ENCODE assay signal across 9 mouse cellular contexts in the genomic region with DNA sequence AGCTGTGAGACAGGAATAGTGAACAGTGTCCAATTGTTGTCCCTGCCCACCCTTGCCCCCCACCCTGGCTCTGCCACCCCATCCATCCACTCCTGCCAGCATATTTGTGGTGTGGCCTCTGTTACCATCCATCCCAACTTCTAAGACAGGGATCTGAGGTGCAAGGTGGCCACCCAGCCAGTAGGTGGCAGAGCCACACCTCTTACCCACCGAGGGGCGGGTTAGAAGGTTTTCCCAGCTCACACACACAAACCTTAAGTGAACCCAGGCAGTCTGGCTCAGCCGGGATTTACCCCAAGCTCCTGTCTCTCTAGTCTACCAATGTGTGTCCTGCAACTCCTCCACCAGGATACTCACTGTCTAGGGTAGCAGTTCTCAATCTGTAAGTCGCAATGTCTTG. TPM values are rescaled to one million over a fixed set of nuclear protein-coding genes. Genes with fewer than 3 reads are reported as not detected.
DNase-seq lines count a peak whose midpoint lies in the region; ATAC-seq and TF ChIP-seq lines count a peak whose summit lies in the region.
"Had no signal": no experiment of that assay in that cellular context is flagged by ENCODE, and none has a peak within 500 bp of the region (broad histone marks: within the 10 kb centered on the region; RNA-seq: fewer than 3 reads in every experiment).

No protein-coding gene starts in this region.

- no peak for TF ChIP-seq POLR2A in bone marrow macrophage, adult 2 months (IDR thresholded peaks at IDR 0.05; ENCODE audit: borderline replicate concordance, low read depth, low read length)

- no peaks in the 10 kb centered on the region for H3K36me3 ChIP-seq in midbrain, postnatal 0 days (ENCODE audit: insufficient read depth, low read length)
- H3K36me3 ChIP-seq in midbrain, embryonic 15.5 days (replicated peaks) = no peaks in the 10 kb centered on the region
- H3K36me3 ChIP-seq: heart, embryonic 15.5 days had no signal

- H3K4me3 ChIP-seq in midbrain, postnatal 0 days (ENCODE audit: low read depth, low read length) = no peak overlapping the region
- no peak overlapping the region for H3K4me3 ChIP-seq in midbrain, embryonic 15.5 days
- H3K4me3 ChIP-seq in bone marrow macrophage, adult 2 months (ENCODE audit: insufficient read depth, low read length) = no peak overlapping the region
- H3K4me3 ChIP-seq: heart, embryonic 15.5 days had no signal

- 33% methylated on average over 4 of the region's 4 CpGs for WGBS in midbrain, postnatal 0 days
- WGBS in midbrain, embryonic 15.5 days = 28% methylated on average over 4 of the region's 4 CpGs

- H3K27ac ChIP-seq in midbrain, postnatal 0 days (ENCODE audit: low read depth, low read length) = no peak overlapping the region
- H3K27ac ChIP-seq in midbrain, embryonic 15.5 days = no peak overlapping the region
- no peak overlapping the region for H3K27ac ChIP-seq in bone marrow macrophage, adult 2 months (ENCODE audit: insufficient read depth, low read depth, low read length)
- H3K27ac ChIP-seq: heart, embryonic 15.5 days had no signal

- peak; percentile 67 for TF ChIP-seq CTCF in midbrain, postnatal 0 days (IDR thresholded peaks at IDR 0.05)
- peak; percentile 38 for TF ChIP-seq CTCF in bone marrow macrophage, adult 2 months (IDR thresholded peaks at IDR 0.05; ENCODE audit: low read depth, low read length)

- no peak for ATAC-seq in midbrain, postnatal 0 days (ENCODE audit: low FRiP score)
- ATAC-seq in midbrain, embryonic 15.5 days (replicated peaks) = no peak
- no peak for ATAC-seq in inflammation-experienced regulatory T-cells, adult 6 months

- H3K27me3 ChIP-seq in midbrain, postnatal 0 days (ENCODE audit: insufficient read depth, low read length) = no peaks in the 10 kb centered on the region
- no peaks in the 10 kb centered on the region for H3K27me3 ChIP-seq in midbrain, embryonic 15.5 days (replicated peaks)

- H3K4me1 ChIP-seq in midbrain, postnatal 0 days (ENCODE audit: insufficient read depth, low read length) = no peaks in the 10 kb centered on the region
- H3K4me1 ChIP-seq in midbrain, embryonic 15.5 days = peaks cover 3% of the 10 kb centered on the region; the same call in 1 of the 2 replicates
- no peaks in the 10 kb centered on the region for H3K4me1 ChIP-seq in bone marrow macrophage, adult 2 months (ENCODE audit: control insufficient read depth, insufficient read depth, low read length)
- H3K4me1 ChIP-seq: heart, embryonic 15.5 days had no signal

- peak; percentile 70 for DNase-seq in embryo, embryonic 10 days (ENCODE audit: low spot score)
- DNase-seq in embryo, embryonic 9.5 days (ENCODE audit: extremely low spot score) = no peak
- peak; percentile 34 for DNase-seq in midbrain, postnatal 0 days (ENCODE audit: low spot score)
- DNase-seq in induced T-regulatory cell, adult 2 months (ENCODE audit: low read depth) = peak; percentile 45
- DNase-seq in mesoderm, embryonic 11.5 days (ENCODE audit: low read depth, low spot score) = peak; percentile 41

- H3K4me2 ChIP-seq in midbrain, postnatal 0 days (ENCODE audit: low read depth, low read length, poor library complexity, severe bottlenecking) = no peak overlapping the region
- H3K4me2 ChIP-seq in midbrain, embryonic 15.5 days = no peak overlapping the region
- H3K4me2 ChIP-seq: heart, embryonic 15.5 days had no signal

- H3K9me3 ChIP-seq in midbrain, postnatal 0 days (ENCODE audit: low read length) = no peaks in the 10 kb centered on the region
- no peaks in the 10 kb centered on the region for H3K9me3 ChIP-seq in midbrain, embryonic 15.5 days
- H3K9me3 ChIP-seq: heart, embryonic 15.5 days had no signal

- H3K9ac ChIP-seq in midbrain, postnatal 0 days (replicated peaks; ENCODE audit: low read length, poor library complexity, severe bottlenecking) = no peak overlapping the region
- no peak overlapping the region for H3K9ac ChIP-seq in midbrain, embryonic 15.5 days
- H3K9ac ChIP-seq: heart, embryonic 15.5 days had no signal

RNA-seq across cellular contexts. Expression of a gene that starts 30.5 kb away (rescaled TPM):
- 11.3 and 12.9 TPM in 2 replicates for total RNA-seq in midbrain, postnatal 0 days (2014; rRNA removed)
- polyA plus RNA-seq in midbrain, postnatal 0 days (2015; fragmentation: Nextera tagmentation; extraction: Ambion mirVana) = 2.3 and 2.5 TPM in 2 replicates
- 6.2 and 6.8 TPM in 2 replicates for polyA plus RNA-seq in midbrain, embryonic 15.5 days (2015; fragmentation: Nextera tagmentation; extraction: Ambion mirVana)
- not detected in 2 replicates for polyA plus RNA-seq in bone marrow macrophage, adult 2 months (2012; ENCODE audit: insufficient read depth, insufficient read length, missing spikeins)
- polyA plus RNA-seq in inflammation-experienced regulatory T-cells, adult 6 months (2017; shearing (Covaris generic)) = not detected

RNA-seq across cellular contexts. Expression of a gene that starts 32.3 kb away (rescaled TPM):
- 20.2 and 24.1 TPM in 2 replicates for total RNA-seq in midbrain, postnatal 0 days (2014; rRNA removed)
- polyA plus RNA-seq in midbrain, postnatal 0 days (2015; fragmentation: Nextera tagmentation; extraction: Ambion mirVana) = 19.1 and 21.4 TPM in 2 replicates
- polyA plus RNA-seq in midbrain, embryonic 15.5 days (2015; fragmentation: Nextera tagmentation; extraction: Ambion mirVana) = 26.2 and 29.8 TPM in 2 replicates
- polyA plus RNA-seq in bone marrow macrophage, adult 2 months (2012; ENCODE audit: insufficient read depth, insufficient read length, missing spikeins) = not detected in 2 replicates
- 1 to 10 TPM in 1 of 3 experiments, not detected in 2; 1.4 TPM for polyA plus RNA-seq in inflammation-experienced regulatory T-cells, adult 6 months (2017; shearing (Covaris generic))

RNA-seq across cellular contexts. Expression of a gene that starts 56.6 kb away (rescaled TPM):
- total RNA-seq in midbrain, postnatal 0 days (2014; rRNA removed) = 28.5 and 29.0 TPM in 2 replicates
- 59.7 and 67.0 TPM in 2 replicates for polyA plus RNA-seq in midbrain, postnatal 0 days (2015; fragmentation: Nextera tagmentation; extraction: Ambion mirVana)
- 71.0 and 75.0 TPM in 2 replicates for polyA plus RNA-seq in midbrain, embryonic 15.5 days (2015; fragmentation: Nextera tagmentation; extraction: Ambion mirVana)
- polyA plus RNA-seq in bone marrow macrophage, adult 2 months (2012; ENCODE audit: insufficient read depth, insufficient read length, missing spikeins) = 47.3 and 63.3 TPM in 2 replicates
- 100 to 1,000 TPM in 1 of 3 experiments, 10 to 100 TPM in 2; 75.0 to 105 (median 96.0) TPM for polyA plus RNA-seq in inflammation-experienced regulatory T-cells, adult 6 months (2017; shearing (Covaris generic))
